Mouse (Mus musculus) forebrain, embryonic 12.5 days (tissue): ENCODE measurements at regions not wholly inside any gene's neighbourhood (a gene's known extent, or its start where the extent isn't known, plus 50 kb on each side); places are given as distances from the start of the nearest gene placed in this dataset.

Experiments
- ATAC-seq: fragments of 200-750 bp; cut with Nextera tagmentation; 2 replicates; pipeline ENCODE4 v1.8.0; 2017; ENCODE audit warnings: moderate TSS enrichment; ENCODE audit not compliant: low FRiP score
- H3K27ac ChIP-seq: fragments of 300-500 bp; sonication (generic); 2 replicates; pipeline ENCODE4 v1.5.1; 2016; ENCODE audit warnings: mild to moderate bottlenecking
- H3K27me3 ChIP-seq: fragments of 300-500 bp; sonication (generic); 2 replicates; pipeline ENCODE4 v1.6.1; 2016; ENCODE audit warnings: mild to moderate bottlenecking
- H3K36me3 ChIP-seq: fragments of 300-500 bp; sonication (generic); replicated peaks from 2 replicates; pipeline ENCODE4 v1.6.1; 2016; ENCODE audit warnings: mild to moderate bottlenecking
- H3K4me1 ChIP-seq: fragments of 300-500 bp; sonication (generic); 2 replicates; pipeline ENCODE4 v1.6.1; 2016
- H3K4me2 ChIP-seq: fragments of 300-500 bp; sonication (generic); 2 replicates; pipeline ENCODE4 v1.6.1; 2016; ENCODE audit warnings: mild to moderate bottlenecking, moderate library complexity
- H3K4me3 ChIP-seq: fragments of 300-500 bp; sonication (generic); replicated peaks from 2 replicates; pipeline ENCODE4 v1.5.1; 2016; ENCODE audit warnings: mild to moderate bottlenecking
- H3K9ac ChIP-seq: fragments of 300-500 bp; sonication (generic); 2 replicates; pipeline ENCODE4 v1.6.1; 2016; ENCODE audit warnings: mild to moderate bottlenecking
- H3K9me3 ChIP-seq: fragments of 300-500 bp; sonication (generic); 2 replicates; pipeline ENCODE4 v1.6.1; 2016
- WGBS: fragments of 180-500 bp; shearing (Covaris S2); methylation state at CpG from one replicate; pipeline ENCODE4 v1.1.7; 2016; 5-methylcytosine and 5-hydroxymethylcytosine counted together

DNA sequence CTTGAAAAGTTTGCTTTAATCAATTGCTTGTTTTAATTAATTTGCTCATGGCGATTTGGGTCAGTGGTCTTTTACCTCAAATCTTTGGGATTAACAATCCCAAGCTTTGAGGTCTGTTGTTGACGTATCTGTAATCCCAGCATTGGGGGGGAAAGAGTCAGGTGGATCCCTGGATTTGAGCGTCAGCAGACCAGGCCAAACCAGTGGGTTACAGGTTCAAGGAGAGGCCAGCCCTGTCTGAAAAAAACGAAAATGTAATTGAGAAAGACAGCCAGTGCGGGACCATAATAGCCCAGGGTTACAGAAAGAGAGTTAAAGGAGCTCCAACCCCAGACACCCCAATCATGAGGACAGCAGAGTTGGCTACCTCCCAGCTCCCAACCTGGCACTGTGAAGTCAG, 53.0 kb upstream of the Hs6st1 start:
- no peaks in the 10 kb centered on the region for H3K36me3 ChIP-seq
- no peak overlapping the region for H3K27ac ChIP-seq
- no peaks in the 10 kb centered on the region for H3K9me3 ChIP-seq
- 90% methylated on average over 5 of the region's 5 CpGs for WGBS
- ATAC-seq, result no peak
- H3K27me3 ChIP-seq, result no peaks in the 10 kb centered on the region
- H3K4me3 ChIP-seq, result no peak overlapping the region
- H3K4me2 ChIP-seq, result no peak overlapping the region
- H3K4me1 ChIP-seq, result peaks cover 16% of the 10 kb centered on the region
- no peak overlapping the region for H3K9ac ChIP-seq

DNA sequence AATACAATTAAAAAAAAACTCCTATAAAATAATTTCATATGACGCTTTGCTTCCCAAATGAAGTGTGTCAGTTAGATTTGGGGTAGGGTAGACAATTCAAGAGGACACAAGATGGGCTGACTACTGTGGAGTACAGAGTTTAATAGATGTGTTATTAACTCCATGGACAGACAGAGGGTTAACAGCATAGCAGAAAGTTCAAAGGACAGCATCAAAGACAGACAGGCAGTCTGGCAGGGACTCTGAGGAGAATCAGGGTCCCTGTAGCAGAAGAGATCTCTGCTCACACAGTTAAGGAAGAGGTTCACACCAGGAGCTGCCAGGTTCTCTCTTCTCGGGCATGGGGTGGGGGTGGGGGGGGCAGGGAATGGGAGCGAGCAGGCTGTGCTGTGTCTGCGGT, 51.6 kb upstream of the Hs6st1 start:
- no peak overlapping the region for H3K4me3 ChIP-seq
- peak overlapping the region; percentile 13; the same call in 1 of the 2 replicates for H3K4me2 ChIP-seq
- peaks cover 16% of the 10 kb centered on the region for H3K4me1 ChIP-seq
- WGBS, result 42% methylated on average over 4 of the region's 4 CpGs
- H3K27me3 ChIP-seq, result no peaks in the 10 kb centered on the region
- H3K36me3 ChIP-seq, result no peaks in the 10 kb centered on the region
- no peak for ATAC-seq
- H3K27ac ChIP-seq, result 0 out of 2 replicates have a peak overlapping the region, but pooled peaks have one; percentile 19
- no peak overlapping the region for H3K9ac ChIP-seq
- H3K9me3 ChIP-seq, result no peaks in the 10 kb centered on the region

DNA sequence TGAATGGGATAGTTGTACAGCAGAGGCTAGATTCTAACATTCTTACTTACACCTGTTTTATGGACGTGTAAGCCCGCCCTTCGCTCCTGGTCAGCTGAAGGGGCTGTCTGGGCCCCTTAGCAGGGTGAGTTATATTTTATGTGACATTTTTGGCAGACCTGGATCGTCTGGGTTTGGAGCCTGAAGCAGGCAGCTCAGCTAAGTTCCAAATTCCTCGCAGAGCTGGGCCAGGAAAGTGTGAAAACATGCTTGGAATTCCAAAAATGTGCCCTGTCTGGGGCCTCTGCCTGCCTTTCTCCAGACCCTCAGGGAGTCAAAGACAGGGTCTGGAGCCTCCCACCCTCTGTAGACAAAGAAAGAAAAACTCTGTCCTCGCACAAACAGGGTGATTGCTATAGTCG, 51.1 kb upstream of the Hs6st1 start:
- ATAC-seq, result no peak
- peak overlapping the region; percentile 13; the same call in 1 of the 2 replicates for H3K4me2 ChIP-seq
- H3K4me3 ChIP-seq, result no peak overlapping the region
- H3K27me3 ChIP-seq, result no peaks in the 10 kb centered on the region
- 8% methylated on average over 7 of the region's 7 CpGs for WGBS
- no peaks in the 10 kb centered on the region for H3K9me3 ChIP-seq
- H3K4me1 ChIP-seq, result peaks cover 16% of the 10 kb centered on the region
- no peaks in the 10 kb centered on the region for H3K36me3 ChIP-seq
- 0 out of 2 replicates have a peak overlapping the region, but pooled peaks have one; percentile 19 for H3K27ac ChIP-seq
- no peak overlapping the region for H3K9ac ChIP-seq

DNA sequence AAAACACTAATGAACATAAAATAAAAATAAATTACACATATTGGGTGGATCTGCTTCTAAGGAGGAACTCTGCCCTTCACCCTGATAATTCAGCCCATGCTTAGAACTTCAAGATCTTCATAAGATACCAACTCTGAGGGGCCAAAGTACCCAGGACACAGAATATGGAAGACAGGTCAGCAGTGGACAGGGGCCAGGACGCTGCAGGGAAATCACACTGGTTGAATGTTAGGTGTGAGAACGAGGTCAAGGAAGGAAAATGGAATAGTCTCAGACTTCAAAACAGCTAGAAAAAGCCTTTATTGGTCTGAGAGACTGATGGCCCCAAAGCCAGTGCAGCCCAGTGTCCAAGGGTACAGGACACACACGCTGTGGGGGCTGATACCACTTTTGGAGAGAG, 50.5 kb upstream of the Hs6st1 start:
- Histone ChIP-seq H3K36me3 (no peaks in the 10 kb centered on the region), H3K27ac (no peak overlapping the region), H3K9me3 (no peaks in the 10 kb centered on the region; the same call in 1 of the 2 replicates), H3K27me3 (no peaks in the 10 kb centered on the region), H3K4me3 (no peak overlapping the region), H3K4me2 (no peak overlapping the region), H3K4me1 (peaks cover 16% of the 10 kb centered on the region), H3K9ac (no peak overlapping the region)
- no peak for ATAC-seq
- WGBS, result 51% methylated on average over 3 of the region's 3 CpGs
